Mouse (Mus musculus): ENCODE results near the gene Fn3k.

- TF ChIP-seq CTCF (IDR thresholded peaks at IDR 0.05; ENCODE audit: low read depth, low read length) (no peak), GATA1 (IDR thresholded peaks at IDR 0.05; ENCODE audit: borderline replicate concordance, low read length) (no peak), TAL1 (conservative IDR thresholded peaks at IDR 0.05; ENCODE audit: low read depth, low read length) (no peak), POLR2AphosphoS5 (IDR thresholded peaks at IDR 0.05; ENCODE audit: insufficient replicate concordance, low read depth, low read length) (no peak)
Observed at GRCm38 (mm10) chr11:121414762-121415161, 20.0 kb upstream of the Fn3k start.

Data from G1E (cell line).